ENCODE assay signal across 9 mouse cellular contexts in the genomic region with DNA sequence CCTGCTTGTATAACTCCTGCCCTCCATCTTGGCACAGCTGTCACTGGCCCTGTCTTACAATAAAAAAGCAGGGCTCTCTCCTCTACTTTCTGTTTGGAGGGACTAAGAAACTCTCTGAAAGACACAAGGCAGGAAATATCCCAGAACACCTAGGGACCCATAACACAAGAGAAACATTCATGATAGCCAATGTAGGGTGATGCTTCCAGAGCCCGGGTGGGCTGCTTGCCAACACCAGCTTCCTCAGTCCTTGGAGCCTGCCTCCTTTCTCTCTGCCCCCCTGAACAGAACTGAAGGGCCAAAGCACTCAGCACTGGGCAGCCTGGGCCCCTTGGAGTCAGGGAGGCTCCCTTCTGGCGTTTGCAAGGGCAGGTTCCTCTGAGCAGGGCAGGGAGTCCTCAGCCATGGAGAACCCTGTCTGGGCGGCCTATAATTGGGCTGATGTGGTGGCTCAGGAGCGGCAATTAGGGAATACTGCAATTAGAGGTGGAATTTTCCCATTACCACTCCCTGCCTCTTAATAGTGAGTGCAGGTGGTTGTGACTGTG. TPM values are rescaled to one million over a fixed set of nuclear protein-coding genes. Genes with fewer than 3 reads are reported as not detected.
DNase-seq lines count a peak whose midpoint lies in the region; ATAC-seq and TF ChIP-seq lines count a peak whose summit lies in the region.
"Had no signal": no experiment of that assay in that cellular context is flagged by ENCODE, and none has a peak within 500 bp of the region (broad histone marks: within the 10 kb centered on the region; RNA-seq: fewer than 3 reads in every experiment).

No protein-coding gene starts in this region.

- H3K9ac ChIP-seq in limb, embryonic 12.5 days (replicated peaks), result no peak overlapping the region
- no peak overlapping the region for H3K9ac ChIP-seq in hindbrain, postnatal 0 days (replicated peaks; ENCODE audit: low read length)
- no peak overlapping the region for H3K9ac ChIP-seq in midbrain, embryonic 14.5 days (replicated peaks; ENCODE audit: low read length)

- ATAC-seq in limb, embryonic 12.5 days (ENCODE audit: insufficient number of reproducible peaks, insufficient read depth, low FRiP score, low TSS enrichment, low read depth), result 0 out of 2 replicates have a peak, but pooled peaks have one; percentile 64
- peak; percentile 58 for ATAC-seq in hindbrain, postnatal 0 days
- ATAC-seq in midbrain, embryonic 14.5 days (ENCODE audit: low FRiP score, low TSS enrichment), result peak; percentile 54; the same call in 1 of the 2 replicates

- no peaks in the 10 kb centered on the region for H3K9me3 ChIP-seq in limb, embryonic 12.5 days
- no peaks in the 10 kb centered on the region for H3K9me3 ChIP-seq in limb, embryonic 10.5 days (replicated peaks)
- H3K9me3 ChIP-seq in hindbrain, postnatal 0 days (ENCODE audit: low read length), result no peaks in the 10 kb centered on the region
- no peaks in the 10 kb centered on the region for H3K9me3 ChIP-seq in midbrain, embryonic 14.5 days (ENCODE audit: control insufficient read depth, low read length)

- H3K36me3 ChIP-seq in limb, embryonic 12.5 days, result no peaks in the 10 kb centered on the region
- H3K36me3 ChIP-seq in limb, embryonic 10.5 days, result no peaks in the 10 kb centered on the region
- no peaks in the 10 kb centered on the region for H3K36me3 ChIP-seq in hindbrain, postnatal 0 days (ENCODE audit: insufficient read depth, low read length)
- no peaks in the 10 kb centered on the region for H3K36me3 ChIP-seq in midbrain, embryonic 14.5 days (ENCODE audit: control insufficient read depth, insufficient read depth, low read length)

- TF ChIP-seq CTCF in hindbrain, postnatal 0 days (IDR thresholded peaks at IDR 0.05; ENCODE audit: low read depth), result no peak
- no peak for TF ChIP-seq CTCF in left cerebral cortex, adult 2 months (IDR thresholded peaks at IDR 0.05)

- peaks cover 54% of the 10 kb centered on the region for H3K27me3 ChIP-seq in limb, embryonic 12.5 days
- H3K27me3 ChIP-seq in limb, embryonic 10.5 days (ENCODE audit: low read depth, poor library complexity, severe bottlenecking), result peaks cover 70% of the 10 kb centered on the region
- peaks cover 14% of the 10 kb centered on the region; the same call in 1 of the 2 replicates for H3K27me3 ChIP-seq in hindbrain, postnatal 0 days (ENCODE audit: insufficient read depth, low read length)
- peaks cover 25% of the 10 kb centered on the region for H3K27me3 ChIP-seq in midbrain, embryonic 14.5 days (ENCODE audit: control insufficient read depth, insufficient read depth, low read length)

- no peak for DNase-seq in limb, embryonic 10.5 days (ENCODE audit: low spot score)
- DNase-seq in cerebellum, adult 8-10 months, result peak; percentile 62
- peak; percentile 54 for DNase-seq in hindbrain, postnatal 0 days (ENCODE audit: low spot score)
- peak; percentile 43 for DNase-seq in midbrain, embryonic 14.5 days
- DNase-seq in frontal cortex, postnatal 14 days (ENCODE audit: low spot score in 2 of 2), result no peak
- no peak for DNase-seq in left cerebral cortex, adult 2 months (ENCODE audit: extremely low spot score in 1 of 2, low spot score in 2 of 2)
- no peak for DNase-seq in c-Kit-positive CD71-positive TER-119-positive erythroid progenitor cells, embryonic 14.5 days (ENCODE audit: low spot score)

- H3K27ac ChIP-seq in limb, embryonic 12.5 days, result peak overlapping the region; percentile 37; the same call in 1 of the 2 replicates
- H3K27ac ChIP-seq in limb, embryonic 10.5 days, result no peak overlapping the region
- peak overlapping the region; percentile 1 for H3K27ac ChIP-seq in hindbrain, postnatal 0 days
- H3K27ac ChIP-seq in midbrain, embryonic 14.5 days (replicated peaks; ENCODE audit: low read depth, low read length), result no peak overlapping the region
- H3K27ac ChIP-seq in left cerebral cortex, adult 2 months, result no peak overlapping the region

- intact Hi-C loops in left cerebral cortex, adult 2 months (cut with DNase I), result no loop called here

- no peak overlapping the region for H3K4me3 ChIP-seq in limb, embryonic 12.5 days (replicated peaks)
- H3K4me3 ChIP-seq in limb, embryonic 10.5 days, result no peak overlapping the region
- no peak overlapping the region for H3K4me3 ChIP-seq in hindbrain, postnatal 0 days (ENCODE audit: low read length)
- no peak overlapping the region for H3K4me3 ChIP-seq in midbrain, embryonic 14.5 days (replicated peaks; ENCODE audit: low read depth, low read length)
- no peak overlapping the region for H3K4me3 ChIP-seq in left cerebral cortex, adult 2 months

- peaks cover 30% of the 10 kb centered on the region for H3K4me1 ChIP-seq in limb, embryonic 12.5 days (replicated peaks)
- H3K4me1 ChIP-seq in limb, embryonic 10.5 days, result peaks cover 35% of the 10 kb centered on the region
- peaks cover 6% of the 10 kb centered on the region for H3K4me1 ChIP-seq in hindbrain, postnatal 0 days (ENCODE audit: insufficient read depth, low read length)
- H3K4me1 ChIP-seq in midbrain, embryonic 14.5 days (ENCODE audit: control insufficient read depth, insufficient read depth, low read length), result peaks cover 15% of the 10 kb centered on the region

- WGBS in limb, embryonic 12.5 days, result 18% methylated on average over 4 of the region's 4 CpGs
- WGBS in limb, embryonic 10.5 days, result 22% methylated on average over 4 of the region's 4 CpGs
- WGBS in hindbrain, postnatal 0 days, result 28% methylated on average over 4 of the region's 4 CpGs
- WGBS in midbrain, embryonic 14.5 days, result 31% methylated on average over 4 of the region's 4 CpGs

- H3K4me2 ChIP-seq in limb, embryonic 12.5 days, result peak overlapping the region; percentile 4; the same call in 1 of the 2 replicates
- H3K4me2 ChIP-seq in hindbrain, postnatal 0 days (ENCODE audit: low read depth, low read length), result peak overlapping the region; percentile 19; the same call in 1 of the 2 replicates
- H3K4me2 ChIP-seq in midbrain, embryonic 14.5 days (ENCODE audit: low read length), result no peak overlapping the region

RNA-seq across cellular contexts. Expression of a gene that starts 5.4 kb away (rescaled TPM):
- polyA plus RNA-seq in limb, embryonic 12.5 days (2016; fragmentation: Nextera tagmentation; extraction: Ambion mirVana), result 0.14 and 0.34 TPM in 2 replicates
- 0.04 and 0.06 TPM in 2 replicates for polyA plus RNA-seq in limb, embryonic 10.5 days (2016; fragmentation: Nextera tagmentation; extraction: Ambion mirVana)
- total RNA-seq in hindbrain, postnatal 0 days (2014; rRNA removed), result 74.7 and 179 TPM in 2 replicates
- polyA plus RNA-seq in hindbrain, postnatal 0 days (2015; fragmentation: Nextera tagmentation; extraction: Ambion mirVana), result 22.5 and 23.3 TPM in 2 replicates
- polyA plus RNA-seq in midbrain, embryonic 14.5 days (2014; fragmentation: Nextera tagmentation; extraction: Ambion mirVana), result 1.3 and 2.1 TPM in 2 replicates
- total RNA-seq in left cerebral cortex, adult 2 months (2021), result 10 to 100 TPM; 57.7 to 62.5 TPM
- polyA plus RNA-seq: spleen, adult 2 months had no signal

Comparison
In these comparisons a context has a peak if more than half of its experiments do, and no peak if none do; other contexts are left out.
1. H3K27ac ChIP-seq: peak in limb, embryonic 12.5 days (single experiment) and hindbrain, postnatal 0 days (single experiment); none in limb, embryonic 10.5 days (single experiment), midbrain, embryonic 14.5 days (single experiment) and left cerebral cortex, adult 2 months (single experiment).
2. DNase-seq: peak in cerebellum, adult 8-10 months (single experiment), hindbrain, postnatal 0 days (single experiment) and midbrain, embryonic 14.5 days (single experiment); none in limb, embryonic 10.5 days (single experiment), frontal cortex, postnatal 14 days (0 of 2), left cerebral cortex, adult 2 months (0 of 2) and c-Kit-positive CD71-positive TER-119-positive erythroid progenitor cells, embryonic 14.5 days (single experiment).
3. Peak in every context shown above with its lines, with median percentiles within 50 percentile points of each other: ATAC-seq.